Mouse (Mus musculus): ENCODE measurements at regions not wholly inside any gene's neighbourhood (a gene's known extent, or its start where the extent isn't known, plus 50 kb on each side); places are given as distances from the start of the nearest gene placed in this dataset.

GRCm38 (mm10) chr11:84592715-84593339, 67.5 kb upstream of the Lhx1 start:
- ATAC-seq (replicated peaks; ENCODE audit: low FRiP score, poor library complexity, severe bottlenecking), result no peak

- ATAC-seq (replicated peaks; ENCODE audit: low FRiP score, poor library complexity, severe bottlenecking), result no peak
Observed at GRCm38 (mm10) chr11:84587107-84587506, 61.8 kb upstream of the Lhx1 start.

GRCm38 (mm10) chr11:84585626-84586025, 60.3 kb upstream of the Lhx1 start:
- no peak for ATAC-seq (replicated peaks; ENCODE audit: low FRiP score, poor library complexity, severe bottlenecking)

GRCm38 (mm10) chr11:84578805-84579541, 53.6 kb upstream of the Lhx1 start:
- ATAC-seq (replicated peaks; ENCODE audit: low FRiP score, poor library complexity, severe bottlenecking), result no peak

Data from erythroblast, adult 5-6 weeks (primary cell).